Mouse (Mus musculus) ES-CJ7 (cell line): Measurements from ENCODE around the gene C1qtnf5.
A peak's percentile ranks its signal among the peaks of the same experiment; 100 is the strongest.
"Not testable (repeated sequence)": the region's sequence is repeated elsewhere in the genome, so short reads cannot be mapped to it uniquely, and the experiment has no call there.

ENCODE experiments used
- DNase-seq: peaks from one replicate; pipeline ENCODE4 v3.0.0; 2011; ENCODE audit warnings: low read depth, low spot score

The C1qtnf5 gene

DNA sequence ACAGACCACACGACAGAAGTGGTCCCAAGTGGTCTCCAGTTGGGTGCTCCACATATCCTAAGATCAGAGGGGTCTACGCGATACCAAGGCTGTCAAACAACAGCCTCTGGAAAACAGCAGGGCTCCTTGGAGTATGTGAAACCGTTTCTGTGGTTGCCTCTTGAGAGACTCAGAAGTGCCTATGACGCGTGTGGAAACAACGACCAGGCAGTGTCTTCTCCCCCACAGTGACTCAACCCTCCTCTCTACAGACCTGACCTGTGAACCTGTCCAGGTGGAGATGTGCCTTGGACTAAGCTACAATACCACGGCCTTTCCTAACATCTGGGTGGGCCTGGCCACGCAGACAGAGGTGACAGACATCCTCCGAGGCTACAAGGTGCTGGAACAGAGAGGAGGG lies 1.3 kb upstream of the C1qtnf5 start:
- no peak for DNase-seq

DNA sequence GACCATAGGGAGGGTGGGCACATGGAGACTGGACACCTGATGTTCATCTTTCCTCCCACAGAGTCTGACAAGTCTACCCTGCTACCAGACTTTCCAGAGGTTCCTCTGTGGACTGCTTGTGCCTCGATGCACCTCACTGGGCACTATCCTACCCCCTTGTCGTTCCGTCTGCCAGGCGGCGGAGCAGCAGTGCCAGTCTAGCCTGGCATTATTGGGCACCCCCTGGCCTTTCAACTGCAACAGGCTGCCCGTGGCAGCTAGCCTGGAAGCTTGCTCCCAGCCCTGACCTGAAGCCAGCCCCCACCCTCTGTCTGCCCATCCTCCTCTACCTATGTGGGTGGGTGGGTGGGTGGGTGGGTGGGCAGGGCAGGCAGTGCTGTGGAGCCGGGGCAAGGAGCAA lies 863 bp upstream of the C1qtnf5 start:
- no peak for DNase-seq

DNA sequence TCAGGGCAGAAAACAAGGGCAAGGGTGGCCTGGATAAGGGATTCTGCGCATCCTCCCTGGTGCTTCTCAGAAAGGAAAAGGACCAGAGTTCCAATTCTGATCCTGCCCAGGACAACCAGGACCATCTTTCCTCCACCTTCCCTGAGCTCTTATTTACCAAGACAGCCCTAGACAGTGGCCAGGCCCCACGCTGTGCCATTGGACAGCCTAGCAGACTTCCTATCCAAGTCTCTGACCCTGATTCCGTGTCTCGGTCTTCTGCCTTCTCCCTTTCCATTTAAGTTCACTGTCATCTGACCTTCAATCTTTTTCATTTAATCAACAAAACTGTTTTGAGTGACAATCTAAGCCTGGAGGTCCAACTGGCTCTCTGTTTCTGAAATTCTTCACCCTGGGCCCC lies 449 bp upstream of the C1qtnf5 start:
- no peak for DNase-seq

DNA sequence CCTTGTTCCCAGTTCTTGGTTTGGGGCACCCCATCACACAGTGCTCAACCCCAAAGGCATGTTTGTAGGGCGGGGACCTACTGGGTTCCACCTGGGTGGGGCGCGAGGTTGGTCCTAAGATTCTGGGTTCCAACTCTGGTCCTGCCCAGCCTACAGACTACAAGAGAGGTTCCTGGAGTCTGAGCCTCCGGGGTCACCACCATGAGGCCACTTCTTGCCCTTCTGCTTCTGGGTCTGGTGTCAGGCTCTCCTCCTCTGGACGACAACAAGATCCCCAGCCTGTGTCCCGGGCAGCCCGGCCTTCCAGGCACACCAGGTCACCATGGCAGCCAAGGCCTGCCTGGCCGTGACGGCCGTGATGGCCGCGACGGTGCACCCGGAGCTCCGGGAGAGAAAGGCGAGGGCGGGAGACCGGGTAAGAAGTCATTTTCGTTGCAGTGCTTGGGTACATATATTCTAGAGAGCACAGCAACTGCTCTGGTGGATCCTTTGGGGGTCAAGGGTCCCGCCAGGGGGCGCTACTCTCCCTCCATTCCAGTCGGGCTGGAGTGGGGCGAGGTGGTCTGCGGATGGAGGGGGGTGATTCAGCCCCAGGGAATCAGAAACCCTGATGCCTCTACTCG lies 623 bp downstream of the C1qtnf5 start:
- DNase-seq: peak; percentile 69

DNA sequence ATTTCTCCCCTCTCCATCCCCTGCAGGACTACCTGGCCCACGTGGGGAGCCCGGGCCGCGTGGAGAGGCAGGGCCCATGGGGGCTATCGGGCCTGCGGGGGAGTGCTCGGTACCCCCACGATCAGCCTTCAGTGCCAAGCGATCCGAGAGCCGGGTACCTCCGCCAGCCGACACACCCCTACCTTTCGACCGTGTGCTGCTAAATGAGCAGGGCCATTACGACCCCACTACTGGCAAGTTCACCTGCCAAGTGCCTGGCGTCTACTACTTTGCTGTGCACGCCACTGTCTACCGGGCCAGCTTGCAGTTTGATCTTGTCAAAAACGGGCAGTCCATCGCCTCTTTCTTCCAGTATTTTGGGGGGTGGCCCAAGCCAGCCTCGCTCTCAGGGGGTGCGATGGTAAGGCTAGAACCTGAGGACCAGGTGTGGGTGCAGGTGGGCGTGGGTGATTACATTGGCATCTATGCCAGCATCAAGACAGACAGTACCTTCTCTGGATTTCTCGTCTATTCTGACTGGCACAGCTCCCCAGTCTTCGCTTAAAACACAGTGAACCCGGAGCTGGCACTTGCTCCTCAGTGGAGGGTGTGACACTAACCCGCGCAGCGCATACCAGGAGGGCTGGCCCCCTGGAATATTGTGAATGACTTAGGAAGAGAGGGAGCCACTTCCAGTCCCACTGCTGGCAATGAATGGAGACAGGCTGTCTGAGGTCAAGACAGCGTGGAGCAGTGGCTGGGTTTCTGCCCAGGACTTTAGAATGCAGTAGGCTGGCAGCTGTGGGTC lies 1.4 kb downstream of the C1qtnf5 start:
- no peak for DNase-seq

DNA sequence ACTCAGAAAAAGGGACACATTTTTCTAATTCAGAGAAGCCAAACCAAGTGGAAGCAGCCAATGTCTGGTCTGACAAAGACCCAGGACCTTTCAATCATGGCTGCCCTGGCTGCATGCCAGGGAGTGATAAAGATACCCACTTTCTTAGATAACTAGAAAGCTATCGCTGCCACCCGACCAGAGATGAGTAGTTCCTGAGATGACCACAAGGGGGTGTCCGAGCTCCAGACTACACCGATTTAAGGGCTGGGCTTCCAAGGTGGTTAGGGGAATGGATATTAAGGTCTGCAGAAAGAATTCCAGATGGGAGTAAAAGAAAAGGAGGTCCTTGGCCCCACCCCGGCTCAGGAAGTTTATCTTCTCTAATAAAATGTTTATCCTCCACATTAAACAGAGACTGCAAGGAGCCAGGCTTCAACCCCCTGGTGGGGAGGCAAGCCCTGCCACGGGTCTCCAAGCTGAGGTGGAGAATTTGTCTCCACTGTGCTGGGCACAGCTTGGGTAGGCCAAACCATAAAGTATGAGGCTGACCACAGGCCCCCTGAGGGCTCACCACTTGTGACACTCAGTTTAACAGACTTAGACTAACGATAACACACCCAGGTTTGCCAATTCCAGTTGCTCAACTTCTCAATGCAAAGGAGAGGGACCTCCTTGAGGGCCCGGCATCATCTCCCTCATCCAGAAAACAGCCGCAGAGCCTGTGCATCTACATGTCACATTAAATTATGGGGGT lies 2.5 kb downstream of the C1qtnf5 start:
- peak; percentile 77 for DNase-seq

DNA sequence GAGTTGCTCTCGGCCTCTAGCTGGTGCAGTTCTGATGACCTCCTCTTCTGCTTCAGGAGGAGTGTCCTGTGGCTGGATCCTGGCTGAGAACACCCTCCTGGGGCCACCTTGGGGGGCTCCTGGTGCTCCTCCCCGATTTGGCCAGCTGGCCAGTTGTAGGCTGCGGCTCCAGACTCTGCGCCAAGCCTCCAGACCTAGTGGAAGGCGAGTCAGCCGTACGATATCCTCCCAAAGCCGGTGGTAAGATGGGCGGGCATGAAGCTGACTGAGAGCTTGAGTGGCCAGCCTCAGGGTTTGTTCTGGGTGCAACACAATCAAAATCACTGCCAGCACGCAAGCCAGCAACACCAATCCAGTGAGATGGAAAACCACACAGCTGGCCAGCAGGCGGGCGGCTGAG lies 4.9 kb downstream of the C1qtnf5 start:
- not testable (repeated sequence) for DNase-seq

DNA sequence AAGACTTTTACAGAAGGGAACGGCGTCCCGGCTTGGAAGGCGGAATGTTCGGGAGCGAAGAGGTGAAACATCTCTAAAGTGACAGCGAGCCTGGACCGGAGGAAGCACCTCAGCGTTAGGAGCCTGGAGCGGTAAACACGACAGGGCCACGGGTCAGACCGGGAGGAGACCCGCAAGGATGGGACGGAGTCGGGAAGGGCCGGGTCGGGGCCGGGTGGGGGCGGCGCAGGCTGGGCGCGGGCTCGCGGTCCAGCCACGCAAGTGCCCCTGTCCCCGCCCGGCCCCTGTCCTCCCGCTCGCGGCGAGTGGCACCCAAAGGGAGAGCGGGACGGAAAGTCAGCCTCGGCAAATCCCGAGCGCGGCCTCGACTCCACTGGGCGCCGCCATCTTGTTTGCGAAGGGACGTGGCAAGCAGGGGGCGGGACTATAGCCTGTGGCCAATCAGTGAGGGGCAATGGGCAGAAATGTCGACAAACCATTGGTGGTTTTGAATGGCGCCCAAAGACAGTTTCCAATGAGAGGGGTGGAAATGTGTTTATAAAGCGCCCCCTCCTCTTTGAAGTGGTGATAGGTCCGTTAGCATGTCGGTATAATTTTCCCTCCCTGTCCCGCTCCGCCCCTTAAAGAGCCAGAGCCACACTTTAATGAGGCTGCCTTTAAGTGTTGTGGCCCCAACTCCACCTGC lies 6.2 kb downstream of the C1qtnf5 start, which contains the start of the genes Gm49380 and Rnf26:
Gene Gm49380, minus strand, starts transcription at position 396 of the 685 bp plus-strand sequence.
Gene Rnf26, minus strand, starts transcription at position 413 of the 685 bp plus-strand sequence.
- DNase-seq: peak; percentile 99

DNA sequence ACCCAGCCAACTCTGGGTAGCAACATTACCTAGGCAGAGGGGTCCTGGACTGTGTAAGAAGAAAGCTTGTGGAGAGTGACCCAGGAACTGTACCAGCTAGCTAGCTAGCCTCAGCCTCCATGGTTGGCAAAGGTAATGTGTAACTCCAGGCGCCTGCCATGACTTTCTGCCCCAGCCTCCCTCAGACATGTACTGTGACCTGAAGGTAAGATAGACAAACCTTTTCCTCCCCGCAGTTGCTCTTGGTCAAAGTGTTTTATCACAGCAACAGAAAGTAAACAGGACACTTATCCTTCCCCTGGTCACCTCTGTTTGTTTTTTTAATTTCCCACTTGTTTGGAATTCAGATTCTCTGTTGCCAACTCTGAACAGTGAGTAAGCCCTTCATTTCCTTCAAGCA lies 7.4 kb downstream of the C1qtnf5 start:
- DNase-seq: no peak

DNA sequence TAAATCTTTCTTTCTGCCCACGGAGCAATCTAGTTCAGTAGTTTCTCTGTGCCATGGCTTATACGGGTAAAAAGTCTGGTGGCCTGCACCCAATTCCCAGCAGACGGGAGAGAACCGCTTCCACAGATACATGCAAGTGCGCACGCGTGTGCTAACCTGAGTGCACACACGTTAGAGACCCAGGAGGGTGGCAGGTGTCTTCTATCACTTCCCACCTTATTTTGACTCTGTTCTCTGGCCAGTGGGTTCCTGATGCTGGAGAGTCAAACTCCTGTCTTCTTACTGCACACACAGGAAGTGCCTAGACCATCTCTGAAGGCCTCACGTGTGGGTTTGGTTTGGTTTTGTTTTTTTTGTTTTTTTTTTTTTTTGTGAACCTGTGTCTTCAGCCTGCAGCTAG lies 8.6 kb downstream of the C1qtnf5 start:
- no peak for DNase-seq

DNA sequence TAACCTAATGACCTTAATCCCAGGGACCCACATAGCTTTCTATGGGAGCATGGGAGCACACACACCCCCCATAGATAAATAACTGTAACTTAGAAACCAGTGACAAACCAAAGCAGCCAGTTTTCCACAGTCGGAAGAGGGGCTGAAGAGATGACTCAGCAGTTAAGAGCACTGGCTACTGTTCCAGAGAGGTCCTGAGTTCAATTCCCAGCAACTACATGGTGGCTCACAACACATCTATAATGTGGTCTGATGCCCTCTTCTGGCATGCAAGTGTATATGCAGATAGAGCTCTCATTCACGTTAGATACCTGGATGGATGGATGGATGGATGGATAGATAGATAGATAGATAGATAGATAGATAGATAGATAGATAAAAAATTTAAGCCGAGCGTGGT lies 9.1 kb downstream of the C1qtnf5 start:
- DNase-seq: peak; percentile 68

DNA sequence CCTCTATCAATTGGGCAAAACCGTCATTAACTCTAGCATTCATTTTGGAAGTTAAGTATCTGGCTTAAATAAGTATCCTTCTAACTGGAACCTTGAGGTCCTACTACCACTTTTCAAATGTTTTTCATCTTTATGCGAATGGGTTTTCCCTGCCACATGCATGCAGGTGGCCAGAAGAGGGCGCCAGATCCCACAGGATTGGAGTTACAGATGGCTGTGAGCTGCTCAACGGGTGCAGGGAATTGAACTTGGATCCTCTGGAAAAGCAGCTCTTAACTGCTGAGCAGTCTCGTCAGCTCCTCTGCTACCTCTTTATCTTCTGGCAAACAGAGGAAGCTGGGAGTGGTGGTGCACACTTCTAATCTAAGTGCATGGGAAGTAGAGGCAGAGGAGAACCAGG lies 12.0 kb downstream of the C1qtnf5 start:
- DNase-seq: peak; percentile 46

DNA sequence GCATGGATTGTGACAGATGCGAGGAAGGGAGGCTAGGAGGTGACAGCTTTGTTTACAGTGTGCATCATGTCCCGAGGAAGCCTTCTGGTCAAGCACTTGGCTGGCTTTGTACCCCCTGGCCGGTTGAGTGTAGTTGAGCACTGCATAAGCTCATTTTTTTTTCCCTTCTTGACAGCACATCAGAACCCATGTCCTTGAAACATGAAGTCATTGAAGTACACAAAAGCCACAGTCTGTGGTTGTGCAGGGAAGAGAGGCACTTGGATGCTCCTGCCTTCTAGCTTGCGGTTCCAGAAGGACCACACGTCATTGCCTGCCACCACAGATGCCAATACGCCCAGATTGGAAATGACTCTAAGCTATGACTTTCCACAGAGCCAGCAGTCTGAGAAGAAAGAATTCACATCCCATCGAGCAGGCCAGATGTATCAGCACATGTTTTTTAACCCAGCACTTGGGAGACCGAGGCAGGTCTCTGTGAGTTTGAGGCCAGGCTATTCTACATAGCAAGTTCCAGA lies 13.0 kb downstream of the C1qtnf5 start:
- no peak for DNase-seq

DNA sequence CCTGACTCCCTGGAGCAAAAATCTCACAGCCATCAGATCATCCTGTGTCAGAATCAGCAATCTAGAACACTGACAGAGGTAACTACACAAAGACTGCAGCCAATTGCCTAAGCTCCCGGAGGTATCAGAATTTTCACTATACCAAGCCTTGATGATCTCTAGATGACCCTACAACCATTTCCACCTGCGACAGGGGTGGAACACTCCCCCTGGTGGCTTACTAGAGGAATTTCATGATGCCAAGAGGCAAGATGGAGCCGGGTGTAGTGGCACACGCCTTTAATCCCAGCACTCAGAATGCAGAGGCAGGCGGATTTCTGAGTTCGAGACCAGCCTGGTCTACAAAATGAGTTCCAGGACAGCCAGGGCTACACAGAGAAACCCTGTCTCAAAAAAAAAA lies 17.3 kb downstream of the C1qtnf5 start:
- peak; percentile 77 for DNase-seq

DNA sequence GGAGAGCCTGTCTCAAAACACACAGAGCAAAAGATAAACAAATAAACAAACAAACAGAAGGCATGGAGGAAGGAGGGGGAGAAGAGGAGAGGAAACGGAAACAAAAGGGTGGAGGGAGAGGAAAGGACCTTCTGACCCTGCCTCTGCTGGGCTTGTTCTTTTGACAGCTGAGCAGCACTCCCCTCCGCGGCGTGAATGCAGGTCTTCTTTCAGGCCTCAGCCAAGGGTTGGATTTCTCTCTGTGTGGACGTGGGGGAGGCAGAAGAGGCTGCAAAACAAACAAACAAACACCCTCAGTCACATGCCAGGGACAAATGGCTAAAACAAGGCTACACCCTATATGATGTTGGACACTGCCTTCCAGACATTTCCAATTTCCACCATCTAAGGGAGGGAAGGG lies 18.0 kb downstream of the C1qtnf5 start:
- no peak for DNase-seq

DNA sequence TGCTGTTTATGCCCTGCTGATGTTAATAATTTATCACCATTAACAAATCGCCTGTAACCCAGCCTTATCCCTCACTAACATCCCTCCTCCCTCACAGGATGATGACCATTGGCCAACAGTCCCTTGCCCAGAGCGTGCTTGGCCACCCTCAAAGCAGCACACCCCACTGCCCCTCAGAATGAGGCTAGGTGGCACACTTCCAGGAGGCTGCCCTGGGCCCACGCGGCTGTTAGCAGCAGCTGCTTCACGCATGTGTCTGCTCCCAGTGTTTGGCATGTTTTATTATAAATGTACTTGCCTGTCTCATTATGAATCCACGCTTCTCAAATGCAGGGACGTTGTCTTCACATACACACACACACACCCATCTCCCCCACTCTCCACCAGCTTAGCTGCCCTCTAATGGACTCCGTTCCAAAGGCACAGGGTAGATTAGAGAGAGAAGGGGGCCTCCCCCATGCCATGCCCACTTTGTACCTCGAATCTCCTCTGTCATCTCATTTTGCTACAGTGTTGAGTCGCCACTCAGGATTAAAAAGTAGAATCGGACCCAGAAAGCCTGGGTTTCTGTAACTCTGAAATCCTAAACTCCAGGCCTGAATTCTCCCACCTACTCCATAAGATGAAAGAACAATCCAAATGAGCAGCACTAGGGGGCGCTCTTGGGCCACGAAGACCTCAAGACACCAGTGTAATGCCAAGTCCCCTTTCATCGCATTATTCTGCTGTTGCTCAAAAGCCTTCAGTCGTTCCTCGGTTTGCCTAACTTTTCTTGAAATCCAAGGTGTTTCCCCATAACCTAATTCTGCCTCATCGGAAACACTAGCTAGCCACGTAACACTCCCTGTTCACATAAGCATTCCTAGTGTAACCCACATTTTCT lies 18.7 kb downstream of the C1qtnf5 start:
- peak; percentile 84 for DNase-seq

DNA sequence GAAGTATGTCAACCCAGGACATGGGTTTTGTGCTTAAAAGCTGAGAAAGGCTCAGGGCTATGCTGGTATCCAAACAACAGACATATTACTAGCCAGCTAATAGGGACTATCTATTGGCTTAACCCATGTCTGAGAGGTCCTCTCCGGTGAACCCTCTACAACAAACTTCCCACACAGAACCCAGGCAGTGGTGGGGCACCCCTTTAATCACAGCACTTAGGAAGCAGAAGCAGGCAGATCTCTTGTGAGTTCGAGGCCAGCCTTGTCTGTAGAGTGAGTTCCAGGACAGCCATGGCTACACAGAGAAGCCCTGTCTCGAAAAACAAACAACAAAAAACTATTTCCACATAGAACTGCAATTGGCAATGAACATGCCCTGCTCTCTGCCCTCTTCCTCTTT lies 19.7 kb downstream of the C1qtnf5 start:
- DNase-seq: no peak

DNA sequence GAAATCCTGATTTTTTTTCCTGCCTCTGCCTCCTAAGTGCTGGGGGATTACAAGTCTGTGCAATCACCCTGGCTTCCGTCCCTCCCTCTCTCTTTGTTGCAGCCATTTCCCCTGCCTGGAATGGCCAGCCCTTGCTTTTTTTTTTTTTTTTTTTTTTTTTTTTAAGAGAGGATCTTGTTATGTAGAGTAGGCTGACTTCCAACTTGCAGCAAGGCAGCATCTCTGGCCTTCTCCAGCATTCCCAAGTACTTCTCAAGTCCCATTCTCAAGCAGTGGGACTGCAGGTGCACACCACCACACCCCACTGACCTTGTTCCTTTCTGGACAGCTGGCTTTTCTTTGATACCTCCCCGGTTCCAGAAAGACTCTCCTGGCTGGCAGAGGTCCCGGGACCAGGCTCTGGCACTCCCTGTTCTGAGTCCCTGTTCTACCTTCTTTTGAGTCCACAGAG lies 20.3 kb downstream of the C1qtnf5 start:
- peak; percentile 91 for DNase-seq

DNA sequence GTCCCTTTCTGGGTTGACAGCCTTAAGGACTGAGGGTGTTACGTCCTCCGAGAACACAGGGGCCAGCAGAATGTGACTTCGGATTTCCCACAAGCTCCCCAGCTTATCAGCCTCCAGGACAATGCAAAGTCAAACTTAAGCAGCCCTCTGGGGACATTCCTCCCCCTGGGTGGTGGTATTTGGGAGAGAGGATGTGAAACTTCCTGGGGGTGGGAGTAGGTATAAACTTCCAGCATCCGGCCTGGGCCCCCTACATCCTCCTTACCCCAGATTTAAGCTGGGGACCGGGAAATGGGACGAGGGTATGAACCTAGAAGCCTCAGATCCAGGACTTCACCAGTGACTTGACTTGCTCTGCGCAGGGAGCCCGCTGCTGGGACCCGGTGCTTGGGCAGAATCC lies 22.6 kb downstream of the C1qtnf5 start:
- no peak for DNase-seq

DNA sequence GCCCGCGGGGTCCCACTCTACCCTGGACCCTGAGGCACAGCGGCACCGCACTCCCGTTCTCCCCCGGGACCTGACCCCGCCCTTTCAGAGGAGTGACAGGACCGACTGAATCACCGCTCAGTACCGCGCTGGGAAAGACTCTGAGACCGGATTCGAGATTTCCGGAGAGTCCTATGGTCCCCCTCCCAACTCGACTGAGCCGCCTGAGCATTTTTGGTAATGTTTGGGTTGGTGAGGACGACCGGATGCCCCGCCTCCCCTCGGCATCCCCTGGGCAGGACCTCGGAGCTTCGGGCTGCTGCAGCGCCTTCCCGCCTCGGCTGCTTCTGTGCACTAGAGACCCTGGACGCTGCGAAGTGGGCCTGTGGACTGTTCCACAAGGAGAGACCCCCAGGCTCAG lies 23.0 kb downstream of the C1qtnf5 start:
- peak; percentile 75 for DNase-seq
